20 mouse cellular contexts compared by ENCODE assay signal in genomic region chr14:73252276-73252675, GRCm38 (mm10). TPM values are rescaled to one million over a fixed set of nuclear protein-coding genes. Genes with fewer than 3 reads are reported as not detected.
A peak's percentile ranks its signal among the peaks of the same experiment; 100 is the strongest.
DNase-seq lines count a peak whose midpoint lies in the region; ATAC-seq and TF ChIP-seq lines count a peak whose summit lies in the region.
"Had no signal": no experiment of that assay in that cellular context is flagged by ENCODE, and none has a peak within 500 bp of the region (broad histone marks: within the 10 kb centered on the region; RNA-seq: fewer than 3 reads in every experiment).

No protein-coding gene starts in this region.

- H3K4me3 ChIP-seq in intestine, embryonic 14.5 days (ENCODE audit: low read depth, low read length), result no peak overlapping the region
- no peak overlapping the region for H3K4me3 ChIP-seq in intestine, postnatal 0 days (ENCODE audit: low read depth, low read length)
- no peak overlapping the region for H3K4me3 ChIP-seq in intestine, embryonic 16.5 days (ENCODE audit: low read length)
- H3K4me3 ChIP-seq in stomach, embryonic 15.5 days (replicated peaks), result no peak overlapping the region
- H3K4me3 ChIP-seq: embryonic facial prominence, embryonic 10.5 days; forebrain, embryonic 13.5 days; limb, embryonic 13.5 days; lung, embryonic 15.5 days; neural tube, embryonic 13.5 days had no signal

- H3K36me3 ChIP-seq in intestine, embryonic 14.5 days (ENCODE audit: control insufficient read depth, insufficient read depth, low read length), result no peaks in the 10 kb centered on the region
- H3K36me3 ChIP-seq in intestine, postnatal 0 days (ENCODE audit: control insufficient read depth, insufficient read depth), result no peaks in the 10 kb centered on the region
- no peaks in the 10 kb centered on the region for H3K36me3 ChIP-seq in intestine, embryonic 16.5 days (ENCODE audit: control insufficient read depth, insufficient read depth, low read length)
- H3K36me3 ChIP-seq in stomach, embryonic 15.5 days, result no peaks in the 10 kb centered on the region
- H3K36me3 ChIP-seq: embryonic facial prominence, embryonic 10.5 days; limb, embryonic 13.5 days; lung, embryonic 15.5 days; neural tube, embryonic 13.5 days had no signal

- 87% methylated on average over 2 of the region's 2 CpGs for WGBS in intestine, embryonic 14.5 days
- WGBS in intestine, postnatal 0 days, result 64% methylated on average over 2 of the region's 2 CpGs
- WGBS in intestine, embryonic 16.5 days, result 65% methylated on average over 2 of the region's 2 CpGs
- 75% methylated on average over 2 of the region's 2 CpGs for WGBS in stomach, embryonic 15.5 days

- H3K4me1 ChIP-seq in intestine, embryonic 14.5 days (replicated peaks; ENCODE audit: control insufficient read depth, insufficient read depth, low read length), result no peaks in the 10 kb centered on the region; the same call in 1 of the 2 replicates
- H3K4me1 ChIP-seq in intestine, postnatal 0 days (replicated peaks; ENCODE audit: control insufficient read depth, insufficient read depth, low read length), result peaks cover 3% of the 10 kb centered on the region; the same call in 1 of the 2 replicates
- H3K4me1 ChIP-seq in intestine, embryonic 16.5 days (ENCODE audit: control insufficient read depth, insufficient read depth, low read length), result peaks cover 5% of the 10 kb centered on the region; the same call in 1 of the 2 replicates
- no peaks in the 10 kb centered on the region; the same call in 1 of the 2 replicates for H3K4me1 ChIP-seq in stomach, embryonic 15.5 days
- H3K4me1 ChIP-seq: forebrain, embryonic 13.5 days; limb, embryonic 13.5 days had no signal

- no peaks in the 10 kb centered on the region for H3K9me3 ChIP-seq in intestine, embryonic 14.5 days (ENCODE audit: control insufficient read depth, low read length)
- H3K9me3 ChIP-seq in intestine, postnatal 0 days (ENCODE audit: control insufficient read depth), result no peaks in the 10 kb centered on the region
- no peaks in the 10 kb centered on the region for H3K9me3 ChIP-seq in intestine, embryonic 16.5 days (ENCODE audit: control insufficient read depth, low read length)
- no peaks in the 10 kb centered on the region for H3K9me3 ChIP-seq in stomach, embryonic 15.5 days
- H3K9me3 ChIP-seq: embryonic facial prominence, embryonic 10.5 days; forebrain, embryonic 13.5 days; G1E; limb, embryonic 13.5 days; lung, embryonic 15.5 days; neural tube, embryonic 13.5 days had no signal

- intact Hi-C loops in left cerebral cortex, postnatal 14 days (cut with DNase I), result no loop called here

- no peak overlapping the region for H3K4me2 ChIP-seq in intestine, embryonic 14.5 days (ENCODE audit: low read length)
- H3K4me2 ChIP-seq in intestine, postnatal 0 days (replicated peaks; ENCODE audit: low read depth), result no peak overlapping the region
- H3K4me2 ChIP-seq in intestine, embryonic 16.5 days (ENCODE audit: low read depth, low read length), result no peak overlapping the region
- H3K4me2 ChIP-seq in stomach, embryonic 15.5 days, result no peak overlapping the region
- H3K4me2 ChIP-seq: forebrain, embryonic 13.5 days; limb, embryonic 13.5 days; lung, embryonic 15.5 days; midbrain, embryonic 11.5 days; neural tube, embryonic 13.5 days had no signal

- TF ChIP-seq CTCF in intestine, postnatal 0 days (IDR thresholded peaks at IDR 0.05; ENCODE audit: low read depth), result no peak

- H3K27ac ChIP-seq in intestine, embryonic 14.5 days (ENCODE audit: low read depth), result 0 out of 2 replicates have a peak overlapping the region, but pooled peaks have one; percentile 9
- no peak overlapping the region for H3K27ac ChIP-seq in intestine, postnatal 0 days (ENCODE audit: low read depth, low read length)
- H3K27ac ChIP-seq in intestine, embryonic 16.5 days (ENCODE audit: low read length), result peak overlapping the region; percentile 61
- H3K27ac ChIP-seq in stomach, embryonic 15.5 days, result peak overlapping the region; percentile 78; the same call in 1 of the 2 replicates
- H3K27ac ChIP-seq: embryonic facial prominence, embryonic 10.5 days; forebrain, embryonic 13.5 days; hindbrain, postnatal 0 days; limb, embryonic 13.5 days; macrophage; neural tube, embryonic 13.5 days had no signal

- ATAC-seq in intestine, embryonic 14.5 days (replicated peaks; ENCODE audit: low FRiP score, low TSS enrichment, low read depth), result no peak
- ATAC-seq in intestine, postnatal 0 days, result no peak
- no peak for ATAC-seq in intestine, embryonic 16.5 days
- ATAC-seq in stomach, embryonic 15.5 days (ENCODE audit: insufficient read depth, low FRiP score, low read depth), result no peak
- ATAC-seq: forebrain, embryonic 13.5 days; hindbrain, postnatal 0 days had no signal

- DNase-seq in intestine, embryonic 14.5 days (ENCODE audit: low spot score), result no peak
- peak; percentile 22 to 30 for DNase-seq in left cerebral cortex, postnatal 14 days (ENCODE audit: low spot score in 2 of 2)
- no peak for DNase-seq in left cerebral cortex, adult 8-10 months (ENCODE audit: low spot score in 2 of 2)
- DNase-seq in thymus, postnatal 25 days, result no peak
- no peak for DNase-seq in adipocyte (ENCODE audit: low spot score)
- DNase-seq: cerebellum, adult 11-12 months; heart, adult 18-20 months; right cerebral cortex, postnatal 25 days had no signal

- no peaks in the 10 kb centered on the region for H3K27me3 ChIP-seq in intestine, embryonic 14.5 days (replicated peaks; ENCODE audit: control insufficient read depth, insufficient read depth, low read length)
- H3K27me3 ChIP-seq in intestine, postnatal 0 days (replicated peaks; ENCODE audit: control insufficient read depth, insufficient read depth, low read length), result no peaks in the 10 kb centered on the region
- H3K27me3 ChIP-seq in intestine, embryonic 16.5 days (replicated peaks; ENCODE audit: control insufficient read depth, insufficient read depth, low read length), result no peaks in the 10 kb centered on the region
- H3K27me3 ChIP-seq in stomach, embryonic 15.5 days (replicated peaks), result no peaks in the 10 kb centered on the region
- H3K27me3 ChIP-seq: forebrain, embryonic 13.5 days; limb, embryonic 13.5 days; lung, embryonic 15.5 days; neural tube, embryonic 13.5 days had no signal

- H3K9ac ChIP-seq in intestine, embryonic 14.5 days (ENCODE audit: low read length), result no peak overlapping the region
- no peak overlapping the region for H3K9ac ChIP-seq in intestine, postnatal 0 days (ENCODE audit: low read depth, low read length)
- no peak overlapping the region for H3K9ac ChIP-seq in intestine, embryonic 16.5 days (ENCODE audit: low read depth, low read length)
- no peak overlapping the region for H3K9ac ChIP-seq in stomach, embryonic 15.5 days
- H3K9ac ChIP-seq: forebrain, embryonic 13.5 days; limb, embryonic 13.5 days; lung, embryonic 15.5 days; neural tube, embryonic 13.5 days had no signal

RNA-seq across cellular contexts. Expression of gene Lpar6, which starts 14.6 kb away (rescaled TPM):
- polyA plus RNA-seq in intestine, embryonic 14.5 days (2014; fragmentation: Nextera tagmentation; extraction: Ambion mirVana), result 13.5 and 14.2 TPM in 2 replicates
- polyA plus RNA-seq in intestine, postnatal 0 days (2015; fragmentation: Nextera tagmentation; extraction: Ambion mirVana), result 7.8 and 8.1 TPM in 2 replicates
- total RNA-seq in left cerebral cortex, postnatal 14 days (2021), result 1 to 10 TPM; 1.7 to 1.8 TPM
- 1 to 10 TPM; 1.3 to 1.8 (median 1.4) TPM for total RNA-seq in left cerebral cortex, adult 8-10 months (2022)
- polyA plus RNA-seq in intestine, embryonic 16.5 days (2015; fragmentation: Nextera tagmentation; extraction: Ambion mirVana), result 12.1 and 13.0 TPM in 2 replicates
- 13.9 and 16.1 TPM in 2 replicates for polyA plus RNA-seq in stomach, embryonic 15.5 days (2015; fragmentation: Nextera tagmentation; extraction: Ambion mirVana)

Comparison
In these comparisons a context has a peak if more than half of its experiments do, and no peak if none do; other contexts are left out.
1. DNase-seq: peak in left cerebral cortex, postnatal 14 days (2 of 2); none in intestine, embryonic 14.5 days (single experiment), left cerebral cortex, adult 8-10 months (0 of 2), thymus, postnatal 25 days (single experiment) and adipocyte (single experiment).